Mouse (Mus musculus): Measurements from ENCODE around the gene Ccl4.

Ccl4 gene

DNA sequence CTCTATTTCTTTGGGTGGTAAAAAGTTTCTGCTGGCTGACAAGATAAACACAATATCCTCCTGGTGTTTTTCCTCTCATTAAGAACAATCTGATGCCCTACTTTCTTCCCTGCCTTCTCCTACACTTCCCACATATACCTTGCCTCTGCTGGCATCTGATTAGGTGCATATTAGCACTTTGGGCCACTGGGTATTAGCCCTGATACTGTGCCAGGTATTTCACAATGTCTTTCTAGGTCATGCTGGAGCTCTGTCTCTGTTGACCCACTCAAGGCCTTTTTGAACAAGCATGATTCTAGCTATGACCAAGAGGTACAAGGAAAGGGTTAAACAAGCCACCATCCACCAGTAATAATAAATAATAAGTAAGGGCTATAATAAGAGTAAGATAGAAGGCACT lies 9.4 kb downstream of the Ccl4 start:
- peak; percentile 7 for DNase-seq (ENCODE audit: low read depth, low spot score)

- peak; percentile 8 for DNase-seq (ENCODE audit: low read depth, low spot score)
These were observed 13.3 kb downstream of the Ccl4 start for GRCm38 (mm10) chr11:83675665-83676064.

DNA sequence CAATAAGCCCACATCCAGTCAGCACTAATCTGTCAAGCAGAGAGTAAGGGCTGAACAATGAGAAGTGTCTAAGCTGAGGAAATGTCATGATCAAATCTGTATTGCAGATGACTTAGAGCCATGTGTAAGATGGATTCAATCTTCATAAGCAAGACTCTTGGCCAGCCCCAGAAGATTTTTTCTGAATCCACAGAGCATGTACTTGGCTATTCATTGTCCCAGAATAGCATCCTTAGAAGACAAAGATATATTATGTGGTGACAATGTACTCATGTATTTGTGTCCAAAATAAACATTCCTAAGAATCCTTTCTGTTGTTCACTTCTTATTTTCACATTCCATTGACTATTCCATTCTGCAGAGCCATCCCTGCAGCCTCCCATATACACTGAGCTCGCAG lies 27.5 kb downstream of the Ccl4 start:
- no peak for DNase-seq (ENCODE audit: low read depth, low spot score)

DNA sequence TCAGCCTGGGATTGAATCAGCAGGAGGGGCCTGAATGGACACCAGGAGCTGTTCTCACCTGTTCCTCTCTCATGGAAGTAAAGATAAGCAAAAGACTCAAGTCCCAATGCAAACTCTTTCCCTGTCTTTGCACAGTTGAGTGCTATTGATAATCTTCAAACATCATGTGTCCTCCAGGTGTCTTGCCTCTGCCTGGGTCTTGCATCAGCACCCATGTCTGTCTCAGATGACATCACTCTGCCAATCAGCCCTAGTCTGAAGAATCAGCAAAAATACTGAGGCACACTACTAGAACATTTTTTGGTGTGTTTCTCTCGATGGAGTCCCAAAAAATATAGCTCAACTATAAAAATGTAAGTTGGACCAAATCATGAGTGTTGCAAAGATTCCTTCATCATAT lies 29.6 kb downstream of the Ccl4 start:
- no peak for DNase-seq (ENCODE audit: low read depth, low spot score)

GRCm38 (mm10) chr11:83703705-83704104 lies 41.3 kb downstream of the Ccl4 start, which contains the start of gene Wfdc17:
TSS of gene Wfdc17 (plus strand) at chr11:83703991.
- no peak for DNase-seq (ENCODE audit: low read depth, low spot score)

DNA sequence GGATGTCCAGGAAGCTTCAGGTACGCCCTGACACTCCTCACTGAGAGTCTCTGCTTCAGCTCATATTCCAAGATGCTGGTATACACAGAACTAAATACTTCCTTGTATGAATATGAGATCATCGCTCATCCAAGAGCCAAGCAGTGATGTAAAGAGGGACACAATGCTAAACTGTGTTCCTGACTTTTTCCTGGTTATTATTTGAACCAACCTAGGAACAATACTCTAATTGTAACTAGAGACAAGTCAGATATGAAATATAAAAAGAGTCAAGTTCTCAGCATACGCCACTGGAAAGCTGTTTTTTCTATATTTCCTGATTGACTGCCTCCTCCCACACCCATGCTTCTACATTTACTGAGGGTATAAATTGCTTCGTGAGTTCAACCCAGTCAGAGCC lies 46.3 kb downstream of the Ccl4 start, which contains the start of gene Wfdc18:
Gene Wfdc18 (plus strand): TSS at position 301 of the 400 bp plus-strand sequence.
- peak; percentile 46 for DNase-seq (ENCODE audit: low read depth, low spot score)

- DNase-seq (ENCODE audit: low read depth, low spot score): peak; percentile 31
These were observed 47.3 kb downstream of the Ccl4 start for GRCm38 (mm10) chr11:83709683-83710082.

GRCm38 (mm10) chr11:83712671-83713070 lies 50.3 kb downstream of the Ccl4 start:
- DNase-seq (ENCODE audit: low read depth, low spot score): no peak

DNA sequence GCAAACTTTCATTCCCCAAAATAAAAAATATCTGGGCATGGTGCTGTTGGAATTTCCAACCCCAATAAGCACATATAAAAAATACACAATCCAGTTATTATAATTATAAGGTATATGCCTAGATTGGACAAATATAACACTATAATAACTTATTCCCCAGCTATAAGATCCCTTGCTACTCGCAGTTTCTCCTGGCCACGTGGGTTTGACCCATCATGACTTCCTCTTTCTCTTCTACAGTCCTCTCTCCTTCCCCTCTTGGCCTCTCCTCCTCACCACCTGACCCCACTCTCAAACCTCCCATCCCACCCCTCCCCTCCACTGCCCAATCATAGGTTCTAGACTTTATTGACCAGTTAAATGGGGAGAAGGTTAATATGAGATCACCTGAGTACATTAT lies 51.5 kb downstream of the Ccl4 start:
- DNase-seq (ENCODE audit: low read depth, low spot score): no peak
